8 mouse cellular contexts compared by ENCODE assay signal in the genomic region with DNA sequence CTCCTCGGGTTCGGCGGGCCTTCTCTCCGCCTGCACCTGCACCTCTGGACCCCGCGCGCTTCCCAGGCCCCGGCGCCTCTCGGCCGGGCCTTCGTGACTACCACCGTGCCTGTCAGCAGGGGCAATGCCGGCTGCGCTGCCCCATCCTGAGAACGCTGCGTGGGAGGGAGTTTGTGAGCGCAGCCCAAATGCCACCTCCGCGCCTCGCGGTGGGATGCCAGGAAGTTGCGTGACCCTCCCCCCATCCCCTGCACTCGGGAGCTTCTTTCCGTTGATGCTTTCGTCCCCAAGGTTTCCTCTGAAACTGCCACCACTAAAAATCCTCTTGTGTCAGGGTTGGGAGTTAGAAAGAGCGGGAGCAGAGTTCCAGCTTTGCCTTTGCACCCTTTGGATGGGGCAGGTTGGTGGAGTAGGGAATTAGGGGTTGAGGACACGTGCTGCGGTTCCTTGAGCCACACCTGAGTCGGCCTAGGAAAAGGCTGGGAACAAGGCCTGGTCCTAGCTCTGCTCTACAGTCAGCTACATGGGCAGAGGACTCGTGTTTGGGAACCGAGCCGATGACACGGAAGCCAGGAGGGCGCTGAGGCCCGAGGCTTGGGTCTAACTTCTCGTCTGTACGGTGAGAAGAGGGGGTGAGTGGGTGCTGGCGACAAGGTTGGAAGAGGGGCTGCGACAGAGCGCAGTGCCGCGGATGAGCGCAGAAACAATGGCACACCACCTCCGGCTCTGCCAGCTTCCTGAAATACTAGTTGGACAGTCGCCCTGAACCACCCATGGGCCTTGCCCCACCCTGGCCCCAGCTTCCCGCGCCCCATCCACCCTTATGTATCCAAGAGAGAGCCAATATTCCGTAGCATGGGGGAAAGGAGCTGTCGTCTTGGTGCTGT. TPM values are rescaled to one million over a fixed set of nuclear protein-coding genes. Genes with fewer than 3 reads are reported as not detected.
A peak's percentile ranks its signal among the peaks of the same experiment; 100 is the strongest.
DNase-seq lines count a peak whose midpoint lies in the region; ATAC-seq and TF ChIP-seq lines count a peak whose summit lies in the region.

No protein-coding gene starts in this region.

- no peaks in the 10 kb centered on the region for H3K36me3 ChIP-seq in heart, embryonic 12.5 days
- H3K36me3 ChIP-seq in hindbrain, embryonic 10.5 days, result peaks cover 13% of the 10 kb centered on the region

- WGBS in heart, embryonic 12.5 days, result 1% methylated on average over 50 of the region's 50 CpGs
- under 1% methylated on average over 50 of the region's 50 CpGs for WGBS in hindbrain, embryonic 10.5 days

- CTCF ChIA-PET in Patski (lab: Charles Lee), result interaction anchor here (0.6 to 2.2 kb wide), 6 partner anchors 9 to 674 kb away, joined by 3 to 5 read pairs (median 3); no protein-coding TSS in a partner anchor

- peaks cover 25% of the 10 kb centered on the region for H3K4me1 ChIP-seq in heart, embryonic 12.5 days (replicated peaks)
- peaks cover 41% of the 10 kb centered on the region for H3K4me1 ChIP-seq in hindbrain, embryonic 10.5 days (replicated peaks)

- no peak overlapping the region for H3K9ac ChIP-seq in heart, embryonic 12.5 days

- intact Hi-C loops in heart, postnatal 14 days (cut with DNase I), result loop anchor here (2.0 kb wide), 1 partner anchor 674 kb away; no protein-coding TSS in a partner anchor

- in situ Hi-C loops in Patski (cut with MboI; ENCODE audit: low pct_unique_long_range_greater_than_20kb), result loop anchor here (5.0 to 10.0 kb wide), 3 partner anchors 314 to 448 kb away; no protein-coding TSS in a partner anchor

- H3K9me3 ChIP-seq in heart, embryonic 12.5 days (replicated peaks), result no peaks in the 10 kb centered on the region
- H3K9me3 ChIP-seq in hindbrain, embryonic 10.5 days, result no peaks in the 10 kb centered on the region

- peak overlapping the region; percentile 90 for H3K4me2 ChIP-seq in heart, embryonic 12.5 days

- ATAC-seq in heart, embryonic 12.5 days (ENCODE audit: insufficient number of reproducible peaks, low FRiP score), result peak; percentile 38
- ATAC-seq in Patski, result peak; percentile 11

- no peak for DNase-seq in heart, postnatal 14 days
- no peak for DNase-seq in Patski (ENCODE audit: low read depth, low spot score)
- peak; percentile 72 for DNase-seq in hindbrain, embryonic 10.5 days (ENCODE audit: low spot score)
- DNase-seq in lung, postnatal 36 days, result peak; percentile 35
- no peak for DNase-seq in yolk sac, embryonic 10.5 days (ENCODE audit: low spot score)
- no peak for DNase-seq in thymus, postnatal 10 days (ENCODE audit: low spot score in 2 of 2)
- DNase-seq in thymus, postnatal 4 days, result no peak

- H3K27me3 ChIP-seq in heart, embryonic 12.5 days (replicated peaks), result peaks cover 74% of the 10 kb centered on the region
- H3K27me3 ChIP-seq in Patski, result peaks cover 89% of the 10 kb centered on the region
- H3K27me3 ChIP-seq in hindbrain, embryonic 10.5 days (ENCODE audit: insufficient read depth, poor library complexity, severe bottlenecking), result peaks cover 47% of the 10 kb centered on the region

- H3K4me3 ChIP-seq in heart, embryonic 12.5 days, result peak overlapping the region; percentile 54
- peak overlapping the region; percentile 68 for H3K4me3 ChIP-seq in hindbrain, embryonic 10.5 days

- POLR2A ChIA-PET in Patski (lab: Charles Lee), result interaction anchor here (0.6 kb wide), 1 partner anchor 395 kb away, joined by 4 read pairs; no protein-coding TSS in a partner anchor

- TF ChIP-seq CTCF in Patski (IDR thresholded peaks at IDR 0.05), result no peak

- H3K27ac ChIP-seq in heart, embryonic 12.5 days (ENCODE audit: poor library complexity, severe bottlenecking), result no peak overlapping the region
- peak overlapping the region; percentile 93 for H3K27ac ChIP-seq in hindbrain, embryonic 10.5 days

RNA-seq across cellular contexts. Expression of a gene that starts 1.1 kb away (rescaled TPM):
- polyA plus RNA-seq in heart, embryonic 12.5 days (2016; fragmentation: Nextera tagmentation; extraction: Ambion mirVana), result 0.34 and 0.68 TPM in 2 replicates
- total RNA-seq in heart, postnatal 14 days (2021), result under 1 TPM in 1 of 2 experiments, not detected in 1; 0.22 TPM
- 0.17 TPM for polyA plus RNA-seq in Patski (2021)
- 23.4 and 24.2 TPM in 2 replicates for polyA plus RNA-seq in hindbrain, embryonic 10.5 days (2016; fragmentation: Nextera tagmentation; extraction: Ambion mirVana)

Comparison
In these comparisons a context has a peak if more than half of its experiments do, and no peak if none do; other contexts are left out.
1. DNase-seq: peak in hindbrain, embryonic 10.5 days (single experiment) and lung, postnatal 36 days (single experiment); none in heart, postnatal 14 days (0 of 2), Patski (single experiment), yolk sac, embryonic 10.5 days (single experiment), thymus, postnatal 10 days (0 of 2) and thymus, postnatal 4 days (single experiment).
2. RNA of a gene that starts 1.1 kb away (polyA plus RNA-seq): 23.4 to 24.2 TPM in hindbrain, embryonic 10.5 days; 0.34 to 0.68 TPM in heart, embryonic 12.5 days and 0.17 TPM in Patski (single experiment); every median in the first group is over 10 times any median in the second.